Mouse (Mus musculus): ENCODE results near the gene Minos1. TPM values are rescaled to one million over a fixed set of nuclear protein-coding genes. Genes with fewer than 3 reads are reported as not detected.

The Minos1 gene
- polyA plus RNA-seq (2014; fragmentation: Illumina TruSeq; extraction: RNeasy Lipid Tissue Mini Kit (QIAGEN cat#74804); ENCODE audit: low replicate concordance) = 235 TPM

GRCm38 (mm10) chr4:139130701-139131549 is at the start of gene Minos1:
Gene Minos1 (minus strand): TSS chr4:139131113.

DNA sequence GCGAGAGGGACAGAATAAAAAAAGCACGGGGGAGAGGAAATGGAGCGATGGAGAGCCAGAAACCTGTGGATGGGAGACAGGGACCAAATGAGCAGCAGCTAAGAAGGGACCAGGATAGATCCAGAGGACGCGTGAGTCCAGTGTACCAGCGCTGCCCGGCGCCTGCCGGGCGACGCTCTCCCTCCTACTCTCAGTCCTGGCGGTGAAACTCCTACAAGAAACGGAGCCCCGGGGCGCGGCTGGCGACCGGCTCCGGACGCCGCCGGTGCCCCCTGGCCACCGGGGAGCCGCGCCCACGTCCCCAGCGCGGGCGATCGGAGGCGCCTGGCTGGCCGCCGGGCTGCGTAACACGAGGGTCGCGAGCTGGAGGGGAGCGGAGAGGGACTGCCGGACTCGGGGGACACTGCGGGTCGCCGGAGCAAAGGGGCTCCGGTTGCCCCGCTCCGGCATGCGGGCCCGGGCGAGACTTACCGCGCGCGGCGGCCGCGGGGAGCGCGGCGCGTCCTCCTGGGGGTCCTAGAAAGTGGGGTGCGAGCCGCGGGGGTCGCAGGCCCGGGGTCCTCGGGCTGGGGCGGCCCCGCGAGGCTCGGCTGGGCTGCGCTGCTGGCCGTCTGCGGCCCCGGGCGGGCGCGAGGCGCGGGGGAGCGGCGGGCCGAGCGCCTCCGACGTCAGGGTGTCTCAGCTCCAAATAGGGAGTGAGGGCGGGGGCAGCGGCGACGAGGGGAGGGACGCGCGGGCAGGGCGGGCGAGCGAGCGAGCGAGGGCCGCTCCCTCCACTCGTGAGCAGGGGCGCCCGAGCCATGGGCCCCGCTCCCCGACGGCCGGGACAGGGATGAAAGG is 38.3 kb downstream of the Minos1 start, which contains the start of gene Nbl1:
Nbl1 (minus strand) TSS at position 638 of the 840 bp plus-strand sequence.

GRCm38 (mm10) chr4:139075041-139075711 is 55.7 kb downstream of the Minos1 start, which contains the start of gene Htr6:
Gene Htr6 (minus strand): TSS chr4:139075570.

Other genes starting within 250 kb of the Minos1 start
- gene Otud3, start 217.2 kb downstream of the Minos1 start, polyA plus RNA-seq (2014; fragmentation: Illumina TruSeq; extraction: RNeasy Lipid Tissue Mini Kit (QIAGEN cat#74804); ENCODE audit: low replicate concordance) = 2.1 TPM
- gene Rnf186, start 164.0 kb downstream of the Minos1 start, polyA plus RNA-seq (2014; fragmentation: Illumina TruSeq; extraction: RNeasy Lipid Tissue Mini Kit (QIAGEN cat#74804); ENCODE audit: low replicate concordance) = 5.7 TPM
- gene Tmco4, start 158.2 kb downstream of the Minos1 start, polyA plus RNA-seq (2014; fragmentation: Illumina TruSeq; extraction: RNeasy Lipid Tissue Mini Kit (QIAGEN cat#74804); ENCODE audit: low replicate concordance) = 3.8 TPM
- not detected for gene Htr6, start 55.5 kb downstream of the Minos1 start, polyA plus RNA-seq (2014; fragmentation: Illumina TruSeq; extraction: RNeasy Lipid Tissue Mini Kit (QIAGEN cat#74804); ENCODE audit: low replicate concordance)
- gene Nbl1, start 38.1 kb downstream of the Minos1 start, polyA plus RNA-seq (2014; fragmentation: Illumina TruSeq; extraction: RNeasy Lipid Tissue Mini Kit (QIAGEN cat#74804); ENCODE audit: low replicate concordance) = 0.56 TPM
- gene Capzb, start 61.8 kb upstream of the Minos1 start, polyA plus RNA-seq (2014; fragmentation: Illumina TruSeq; extraction: RNeasy Lipid Tissue Mini Kit (QIAGEN cat#74804); ENCODE audit: low replicate concordance) = 39.4 TPM
- gene Pqlc2, start 179.6 kb upstream of the Minos1 start, polyA plus RNA-seq (2014; fragmentation: Illumina TruSeq; extraction: RNeasy Lipid Tissue Mini Kit (QIAGEN cat#74804); ENCODE audit: low replicate concordance) = 2.8 TPM
- gene Akr7a5, start 179.6 kb upstream of the Minos1 start, polyA plus RNA-seq (2014; fragmentation: Illumina TruSeq; extraction: RNeasy Lipid Tissue Mini Kit (QIAGEN cat#74804); ENCODE audit: low replicate concordance) = 2.7 TPM
- 4.0 TPM for gene Mrto4, start 221.5 kb upstream of the Minos1 start, polyA plus RNA-seq (2014; fragmentation: Illumina TruSeq; extraction: RNeasy Lipid Tissue Mini Kit (QIAGEN cat#74804); ENCODE audit: low replicate concordance)
- gene Emc1, start 221.5 kb upstream of the Minos1 start, polyA plus RNA-seq (2014; fragmentation: Illumina TruSeq; extraction: RNeasy Lipid Tissue Mini Kit (QIAGEN cat#74804); ENCODE audit: low replicate concordance) = 3.1 TPM
- 1.3 TPM for gene Ubr4, start 221.5 kb upstream of the Minos1 start, polyA plus RNA-seq (2014; fragmentation: Illumina TruSeq; extraction: RNeasy Lipid Tissue Mini Kit (QIAGEN cat#74804); ENCODE audit: low replicate concordance)

All from small intestine, adult 10 weeks (tissue).